Mouse (Mus musculus): ENCODE data around the gene Cyth3. TPM values are rescaled to one million over a fixed set of nuclear protein-coding genes. Genes with fewer than 3 reads are reported as not detected.

The Cyth3 gene
- polyA plus RNA-seq, 1 experiment, result 152 TPM

DNA sequence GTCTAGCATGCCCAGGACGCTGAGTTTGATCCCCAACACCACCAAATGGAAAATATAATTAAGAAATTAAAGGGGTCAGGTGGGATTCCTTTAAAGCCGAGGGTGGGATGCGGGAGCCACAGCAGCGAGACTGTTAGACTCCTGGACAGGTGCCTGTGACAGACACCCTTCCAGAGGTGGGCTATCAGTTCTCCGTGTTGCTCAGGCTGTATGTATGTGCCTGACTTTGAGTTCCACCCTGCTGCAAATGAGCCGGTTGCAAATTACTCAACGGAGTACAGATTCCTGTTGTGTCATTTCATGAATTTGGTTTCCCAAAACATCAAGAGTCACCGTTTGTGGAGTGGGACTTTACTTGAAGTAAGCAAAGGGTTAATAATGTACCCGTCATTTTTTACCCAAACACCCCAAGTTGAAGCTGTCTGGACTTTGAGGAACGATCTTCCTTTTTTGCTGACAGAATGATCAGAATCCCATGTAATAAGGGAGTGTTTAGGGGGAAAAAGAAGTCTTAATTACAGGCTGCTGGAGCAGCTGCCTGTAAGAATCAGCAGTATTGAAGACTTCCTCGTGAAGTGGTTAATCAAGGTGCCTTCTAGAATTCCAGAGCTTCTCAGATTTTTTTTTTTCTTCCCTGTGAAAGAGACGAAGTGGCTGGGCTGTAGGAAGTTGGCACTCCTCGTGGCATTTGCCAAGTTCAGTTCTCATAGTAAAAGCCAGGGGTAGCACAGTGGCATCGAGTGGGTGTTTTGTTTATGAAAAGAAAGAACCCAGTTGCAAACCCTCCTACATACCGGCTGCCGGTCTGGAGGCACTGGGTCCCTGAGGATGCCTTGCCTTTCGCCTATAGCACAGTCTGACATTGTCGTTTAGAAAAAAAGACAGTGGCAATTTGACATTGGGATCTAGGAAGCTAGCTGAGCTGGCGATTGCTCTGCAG lies 1.4 kb downstream of the Cyth3 start:
- peak; percentile 36 for DNase-seq
- 11% methylated on average over 19 of the region's 19 CpGs for WGBS
- peak overlapping the region; percentile 87 for H3K4me3 ChIP-seq (replicated peaks; ENCODE audit: extremely low read depth, low read depth, low read length)
- H3K4me1 ChIP-seq (ENCODE audit: control insufficient read depth, insufficient read depth, low read length), result peaks cover 12% of the 10 kb centered on the region
- TF ChIP-seq POLR2A (IDR thresholded peaks at IDR 0.05; ENCODE audit: borderline replicate concordance, extremely low read depth, low read depth, low read length), result no peak
- TF ChIP-seq CTCF (IDR thresholded peaks at IDR 0.05; ENCODE audit: insufficient read depth, low read length), result no peak

DNA sequence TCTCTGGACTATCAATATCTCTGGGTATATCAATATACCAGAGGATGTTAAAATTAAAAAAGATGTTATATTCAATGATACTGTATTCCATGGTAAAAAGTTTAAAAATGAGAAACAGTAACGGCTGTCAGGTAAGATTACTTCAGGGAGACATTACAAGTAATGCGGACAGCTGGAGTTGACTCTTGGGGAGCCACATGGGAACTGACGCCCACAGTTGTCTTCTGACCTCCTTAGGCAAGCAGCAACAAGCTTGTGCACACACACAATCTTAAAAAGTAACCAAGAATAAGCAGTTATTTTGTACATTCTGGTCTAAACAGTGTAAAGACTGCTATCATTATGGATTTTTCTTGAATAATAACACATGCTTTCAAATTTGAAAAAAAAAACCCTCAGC lies 2.2 kb downstream of the Cyth3 start:
- no peak for DNase-seq
- TF ChIP-seq CTCF (IDR thresholded peaks at IDR 0.05; ENCODE audit: insufficient read depth, low read length), result no peak
- TF ChIP-seq POLR2A (IDR thresholded peaks at IDR 0.05; ENCODE audit: borderline replicate concordance, extremely low read depth, low read depth, low read length), result no peak
- Histone ChIP-seq H3K4me3 (replicated peaks; ENCODE audit: extremely low read depth, low read depth, low read length) (peak overlapping the region; percentile 52), H3K4me1 (ENCODE audit: control insufficient read depth, insufficient read depth, low read length) (peaks cover 13% of the 10 kb centered on the region)
- WGBS, result 41% methylated on average over 3 of the region's 3 CpGs

DNA sequence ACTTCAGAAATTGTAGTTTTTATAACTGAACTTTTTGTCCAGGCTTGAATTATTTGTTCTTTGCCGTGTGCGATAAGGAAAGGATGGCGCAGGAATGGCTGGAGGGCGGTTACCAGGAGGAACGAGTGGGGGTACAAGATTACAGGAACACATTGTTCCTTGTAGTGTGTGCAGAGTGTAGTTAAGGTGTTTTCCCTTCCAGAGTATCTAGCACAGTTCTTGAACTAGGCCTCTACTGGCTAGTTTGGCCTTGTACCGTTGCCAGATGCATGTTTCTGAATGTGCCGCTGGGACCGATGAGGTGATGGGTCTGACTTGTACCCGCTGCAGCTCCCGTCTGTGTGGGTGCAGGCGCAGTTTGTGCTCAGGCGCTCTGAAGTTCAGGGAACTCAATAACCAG lies 3.2 kb downstream of the Cyth3 start:
- no peak for TF ChIP-seq CTCF (IDR thresholded peaks at IDR 0.05; ENCODE audit: insufficient read depth, low read length)
- TF ChIP-seq POLR2A (IDR thresholded peaks at IDR 0.05; ENCODE audit: borderline replicate concordance, extremely low read depth, low read depth, low read length), result no peak
- WGBS, result 27% methylated on average over 12 of the region's 12 CpGs
- peaks cover 17% of the 10 kb centered on the region for H3K4me1 ChIP-seq (ENCODE audit: control insufficient read depth, insufficient read depth, low read length)

DNA sequence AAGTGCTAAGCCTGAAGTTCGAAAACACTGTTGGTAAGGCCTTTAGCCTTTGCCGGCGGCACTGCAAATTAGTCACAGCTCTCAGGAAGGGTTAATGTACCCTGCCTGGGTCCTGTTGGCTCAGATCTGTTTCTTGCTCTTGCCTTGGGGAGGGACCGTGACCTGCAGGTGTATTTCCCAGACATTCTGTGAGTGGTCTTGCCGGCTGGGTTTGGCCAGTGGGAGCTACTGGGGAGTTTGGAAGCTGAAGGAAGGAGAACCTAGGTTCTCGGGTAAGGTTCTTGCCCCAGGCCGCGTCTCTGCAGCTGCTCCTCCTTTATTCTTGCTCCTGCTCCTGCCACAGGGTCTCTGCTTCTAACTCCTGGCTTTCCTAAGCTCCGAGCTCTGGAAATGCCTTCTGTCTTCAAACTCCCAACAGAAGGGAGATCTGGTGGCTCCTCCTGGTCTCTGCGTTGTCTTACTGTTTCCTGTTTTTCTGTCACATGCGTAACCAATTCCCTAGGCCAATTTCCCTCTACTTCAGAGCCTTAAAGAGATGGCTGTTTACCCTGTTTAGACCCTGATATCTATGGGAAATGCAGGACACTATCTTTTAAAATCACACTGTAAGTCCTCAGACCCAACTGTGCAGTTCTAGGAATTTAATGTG lies 3.8 kb downstream of the Cyth3 start:
- H3K4me3 ChIP-seq (replicated peaks; ENCODE audit: extremely low read depth, low read depth, low read length), result peak overlapping the region; percentile 68
- DNase-seq, result peak; percentile 42
- WGBS, result 36% methylated on average over 11 of the region's 11 CpGs
- H3K4me1 ChIP-seq (ENCODE audit: control insufficient read depth, insufficient read depth, low read length), result peaks cover 20% of the 10 kb centered on the region
- no peak for TF ChIP-seq CTCF (IDR thresholded peaks at IDR 0.05; ENCODE audit: insufficient read depth, low read length)
- peak; percentile 43; the same call in 1 of the 2 replicates for TF ChIP-seq POLR2A (IDR thresholded peaks at IDR 0.05; ENCODE audit: borderline replicate concordance, extremely low read depth, low read depth, low read length)

More for the DNA sequence above, 3.2 kb downstream of the Cyth3 start:
- peak overlapping the region; percentile 68 for H3K4me3 ChIP-seq (replicated peaks; ENCODE audit: extremely low read depth, low read depth, low read length)
- no peak for DNase-seq

DNA sequence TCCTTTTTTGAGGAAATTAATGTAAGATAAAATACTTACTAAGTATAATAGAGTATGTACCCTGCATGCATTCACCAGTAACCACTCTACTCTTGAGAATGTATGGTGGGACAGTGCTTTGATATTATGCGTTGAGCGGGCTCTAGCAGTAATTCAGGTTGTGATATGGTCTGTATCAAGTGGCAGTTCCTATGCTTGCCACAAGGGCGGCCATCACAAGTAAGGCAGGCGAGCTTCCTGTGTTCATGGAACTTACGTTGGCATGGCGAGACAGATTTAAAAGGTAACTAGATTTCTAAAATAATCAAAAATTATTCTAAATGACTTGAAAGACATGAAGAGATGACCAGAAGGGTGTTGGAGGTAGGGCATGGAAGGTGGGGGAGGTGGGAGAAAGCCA lies 5.3 kb downstream of the Cyth3 start:
- H3K4me1 ChIP-seq (ENCODE audit: control insufficient read depth, insufficient read depth, low read length), result peaks cover 28% of the 10 kb centered on the region
- no peak for TF ChIP-seq POLR2A (IDR thresholded peaks at IDR 0.05; ENCODE audit: borderline replicate concordance, extremely low read depth, low read depth, low read length)
- peak; percentile 27; the same call in 1 of the 2 replicates for TF ChIP-seq CTCF (IDR thresholded peaks at IDR 0.05; ENCODE audit: insufficient read depth, low read length)
- 88% methylated on average over 6 of the region's 6 CpGs for WGBS
- DNase-seq, result no peak
- H3K4me3 ChIP-seq (replicated peaks; ENCODE audit: extremely low read depth, low read depth, low read length), result no peak overlapping the region

DNA sequence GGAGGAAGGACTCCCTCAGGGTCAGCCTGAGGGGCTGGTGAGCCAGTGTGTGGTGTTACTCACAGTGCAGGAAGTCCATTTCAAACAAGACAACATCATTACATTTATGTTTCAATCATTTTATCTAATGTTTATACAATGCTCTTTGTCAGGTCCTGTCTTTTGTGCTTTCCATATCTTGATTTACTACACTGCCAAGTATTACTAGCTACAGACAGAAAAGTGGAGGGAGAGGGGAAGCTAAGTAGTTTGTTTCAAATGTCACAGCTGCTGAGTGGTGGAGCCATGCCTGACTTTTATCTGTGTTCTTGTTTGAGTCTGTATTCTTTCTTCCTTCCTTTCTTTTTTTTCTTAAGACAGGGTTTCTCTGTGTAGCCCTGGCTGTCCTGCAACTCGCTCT lies 5.7 kb downstream of the Cyth3 start:
- 54% methylated on average over 1 of the region's 1 CpGs for WGBS
- TF ChIP-seq POLR2A (IDR thresholded peaks at IDR 0.05; ENCODE audit: borderline replicate concordance, extremely low read depth, low read depth, low read length) (no peak), CTCF (IDR thresholded peaks at IDR 0.05; ENCODE audit: insufficient read depth, low read length) (no peak)
- DNase-seq, result no peak
- Histone ChIP-seq H3K4me1 (ENCODE audit: control insufficient read depth, insufficient read depth, low read length) (peaks cover 30% of the 10 kb centered on the region), H3K4me3 (replicated peaks; ENCODE audit: extremely low read depth, low read depth, low read length) (no peak overlapping the region)

DNA sequence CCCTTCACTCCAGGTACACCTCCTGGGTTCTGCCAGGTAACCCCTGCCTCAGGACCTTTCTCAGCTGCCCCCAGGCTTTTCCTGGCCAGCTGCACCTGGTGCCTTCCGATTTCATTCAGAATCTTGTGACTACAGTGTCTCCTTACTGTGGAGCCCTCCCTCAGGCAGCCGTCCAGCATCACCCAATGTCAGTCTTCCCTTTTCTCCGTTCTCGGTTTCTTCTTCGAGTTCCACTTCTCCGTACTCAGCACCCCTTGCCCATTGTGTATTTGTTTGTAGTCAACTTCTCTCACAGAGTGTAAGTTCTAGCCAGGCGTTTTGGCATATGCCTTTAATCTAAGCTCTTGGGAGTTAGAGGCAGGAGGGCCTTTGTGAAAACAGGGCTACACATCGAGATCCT lies 7.4 kb downstream of the Cyth3 start:
- no peak overlapping the region for H3K4me3 ChIP-seq (replicated peaks; ENCODE audit: extremely low read depth, low read depth, low read length)
- no peak for TF ChIP-seq POLR2A (IDR thresholded peaks at IDR 0.05; ENCODE audit: borderline replicate concordance, extremely low read depth, low read depth, low read length)
- no peak for TF ChIP-seq CTCF (IDR thresholded peaks at IDR 0.05; ENCODE audit: insufficient read depth, low read length)
- DNase-seq, result no peak
- WGBS, result 60% methylated on average over 8 of the region's 8 CpGs
- H3K4me1 ChIP-seq (ENCODE audit: control insufficient read depth, insufficient read depth, low read length), result peaks cover 41% of the 10 kb centered on the region

DNA sequence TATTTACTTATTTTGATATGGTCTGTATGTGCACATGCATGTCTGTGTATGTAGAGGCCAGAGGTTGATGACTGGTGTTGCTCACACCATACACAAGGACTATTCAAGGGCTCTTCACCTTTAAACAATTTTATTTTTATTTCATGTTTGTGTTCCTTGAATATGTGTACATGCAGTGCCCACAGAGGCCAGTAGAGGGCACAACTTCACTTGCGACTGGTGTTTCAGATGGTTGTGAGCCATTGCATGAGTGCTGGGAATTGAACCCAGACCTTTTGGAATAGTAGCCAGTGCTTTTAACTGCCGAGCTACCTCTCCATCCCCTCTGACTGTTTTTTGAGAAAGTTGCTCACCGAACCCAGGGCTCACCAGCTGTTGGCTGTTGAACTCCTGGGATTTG lies 8.0 kb downstream of the Cyth3 start:
- DNase-seq, result no peak
- WGBS, result 97% methylated on average over 3 of the region's 3 CpGs
- H3K4me1 ChIP-seq (ENCODE audit: control insufficient read depth, insufficient read depth, low read length), result peaks cover 44% of the 10 kb centered on the region
- H3K4me3 ChIP-seq (replicated peaks; ENCODE audit: extremely low read depth, low read depth, low read length), result no peak overlapping the region
- TF ChIP-seq CTCF (IDR thresholded peaks at IDR 0.05; ENCODE audit: insufficient read depth, low read length) (peak; percentile 29), POLR2A (IDR thresholded peaks at IDR 0.05; ENCODE audit: borderline replicate concordance, extremely low read depth, low read depth, low read length) (no peak)

DNA sequence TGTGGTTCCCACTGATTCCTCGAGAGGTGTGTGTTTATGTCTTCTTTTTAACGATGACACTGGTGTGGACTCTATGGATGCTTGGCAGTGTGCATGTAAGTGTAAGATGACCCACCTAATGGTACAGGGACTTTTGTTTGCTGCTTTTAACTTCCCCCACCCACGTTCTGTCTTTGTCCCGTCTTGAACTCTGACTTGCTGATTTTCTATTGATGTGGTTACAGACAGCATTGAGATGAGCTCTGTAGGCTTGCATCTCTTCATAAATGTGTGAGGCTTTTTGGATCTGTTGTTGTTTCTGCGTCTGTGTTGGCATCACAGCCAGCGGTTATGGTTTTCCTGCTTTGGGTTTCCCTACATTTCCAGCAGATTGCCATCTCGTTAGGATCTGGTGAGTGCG lies 8.5 kb downstream of the Cyth3 start:
- no peak for DNase-seq

More for the DNA sequence above, 8.5 kb downstream of the Cyth3 start:
- no peak overlapping the region for H3K4me3 ChIP-seq (replicated peaks; ENCODE audit: extremely low read depth, low read depth, low read length)
- no peak for TF ChIP-seq CTCF (IDR thresholded peaks at IDR 0.05; ENCODE audit: insufficient read depth, low read length)
- no peak for TF ChIP-seq POLR2A (IDR thresholded peaks at IDR 0.05; ENCODE audit: borderline replicate concordance, extremely low read depth, low read depth, low read length)
- H3K4me1 ChIP-seq (ENCODE audit: control insufficient read depth, insufficient read depth, low read length), result peaks cover 45% of the 10 kb centered on the region
- WGBS, result 52% methylated on average over 8 of the region's 8 CpGs
